Mouse (Mus musculus) G1E-ER4 (cell line): Measurements from ENCODE around the gene Ldlrad3. TPM values are rescaled to one million over a fixed set of nuclear protein-coding genes. Genes with fewer than 3 reads are reported as not detected.

Source experiments
- GATA1 ChIP-seq: IDR thresholded peaks from one replicate; pipeline ENCODE4 v1.8.0; 2012; ENCODE audit warnings: low read length, inconsistent platforms
- polyA plus RNA-seq: library from polyadenylated mRNA; stranded (reverse); fragments of >175 nt; gene quantifications from 2 replicates; pipeline ENCODE4 v1.2.3, GENCODE M21; 2012

The Ldlrad3 gene
- polyA plus RNA-seq, 1 experiment = not detected

- TF ChIP-seq GATA1 = no peak
These were observed 129.0 kb downstream of the Ldlrad3 start for GRCm38 (mm10) chr2:102057029-102057685.

- no peak for TF ChIP-seq GATA1
These were observed 130.0 kb downstream of the Ldlrad3 start for GRCm38 (mm10) chr2:102056144-102056543.

DNA sequence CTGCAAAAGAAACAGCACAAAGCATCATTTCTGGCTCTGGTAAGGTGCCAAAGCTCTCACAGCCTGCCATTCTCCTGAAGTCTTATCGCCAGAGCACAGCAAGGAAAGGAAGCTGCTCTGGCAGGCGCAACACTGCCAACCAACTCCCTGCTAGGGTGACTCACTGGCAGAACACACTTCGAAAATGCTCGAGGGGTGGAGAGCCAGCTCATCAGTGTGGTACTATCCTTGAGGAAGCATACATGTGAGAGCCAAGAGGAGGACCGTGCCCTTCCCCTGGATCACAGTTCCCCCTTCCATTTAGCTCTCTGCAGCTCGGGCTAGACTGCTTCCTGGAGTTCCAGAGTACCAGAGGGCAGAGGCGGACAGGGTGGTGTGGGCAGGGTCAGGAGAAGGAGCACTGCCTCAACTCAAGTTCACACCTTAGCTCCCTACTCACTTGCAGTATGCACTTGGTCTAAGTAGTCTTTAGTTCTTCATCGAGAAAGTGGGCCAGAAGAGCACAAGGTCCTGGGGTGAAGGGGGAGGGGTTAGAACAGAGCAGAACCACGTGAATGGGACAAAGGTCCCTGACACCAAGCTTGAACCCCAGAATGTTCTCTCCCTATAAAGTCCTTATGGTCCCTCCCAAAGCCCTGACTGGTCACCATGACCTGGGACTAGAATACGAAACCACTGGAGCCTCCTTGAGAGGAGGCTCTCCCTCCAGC is 133.1 kb downstream of the Ldlrad3 start:
- no peak for TF ChIP-seq GATA1

DNA sequence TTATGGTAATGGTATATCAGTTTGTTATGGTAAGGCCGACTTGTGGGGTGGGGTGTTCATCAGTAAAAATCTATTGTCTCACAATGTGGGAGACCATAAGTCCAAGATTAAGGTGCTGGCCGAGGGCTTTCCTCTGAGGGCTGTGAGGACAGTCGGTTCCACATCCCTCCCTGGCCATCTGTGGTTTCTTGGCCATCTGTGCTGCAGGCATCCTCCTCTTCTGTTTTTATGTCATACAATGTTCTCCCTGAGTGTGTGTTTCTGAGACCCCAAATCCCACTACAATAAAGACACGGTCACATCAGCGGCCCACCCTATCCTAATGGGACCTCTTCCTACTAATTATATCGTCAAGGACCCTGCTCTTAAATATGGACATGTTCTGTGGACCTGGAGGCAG is 133.8 kb downstream of the Ldlrad3 start:
- TF ChIP-seq GATA1 = no peak

GRCm38 (mm10) chr2:102049866-102050550 is 136.2 kb downstream of the Ldlrad3 start:
- TF ChIP-seq GATA1 = no peak

DNA sequence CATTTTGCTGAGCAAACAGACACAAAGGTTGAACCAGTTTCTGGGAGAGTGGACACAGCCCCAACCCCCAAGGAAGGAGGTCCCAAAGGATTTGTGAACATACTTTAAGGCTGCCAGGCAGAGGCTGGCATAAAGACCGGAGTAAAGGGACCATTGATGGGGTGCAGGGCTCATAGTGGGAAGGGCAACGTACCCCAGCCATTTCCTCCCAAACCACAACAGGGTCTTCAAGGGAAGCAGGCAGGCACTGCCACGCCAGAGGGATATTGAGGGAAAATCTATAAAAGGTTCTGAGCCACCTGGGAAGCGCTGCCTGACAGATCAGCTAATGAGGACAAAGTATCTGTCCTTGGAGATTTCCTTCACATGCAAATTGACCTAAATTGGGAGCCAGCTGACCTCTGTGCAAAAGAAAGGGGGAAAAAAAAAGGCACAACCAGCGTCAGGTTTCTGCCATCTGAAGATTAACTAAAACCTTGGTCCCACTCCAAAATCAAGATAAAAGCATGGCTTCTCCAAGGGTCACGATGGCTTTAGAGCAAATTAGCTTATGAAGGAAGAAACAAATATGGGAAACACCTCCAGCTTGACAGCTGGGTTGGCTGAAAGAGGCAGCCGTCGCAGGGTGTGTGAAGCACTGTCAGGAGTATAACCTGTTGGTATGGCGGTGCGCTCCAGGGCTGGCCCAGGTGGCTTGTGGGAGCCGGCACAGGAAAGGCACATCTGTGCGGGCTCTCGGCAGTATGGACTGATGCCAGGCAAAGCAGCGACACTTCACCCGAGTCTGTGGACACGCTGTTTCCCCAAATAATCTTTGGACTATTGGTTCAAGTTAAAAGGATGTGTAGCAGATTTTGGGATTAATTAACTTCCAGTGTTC is 137.6 kb downstream of the Ldlrad3 start:
- TF ChIP-seq GATA1 = no peak

GRCm38 (mm10) chr2:102046481-102046880 is 139.7 kb downstream of the Ldlrad3 start:
- TF ChIP-seq GATA1 = no peak

- TF ChIP-seq GATA1 = no peak
These were observed 145.7 kb downstream of the Ldlrad3 start for GRCm38 (mm10) chr2:102040456-102040855.

DNA sequence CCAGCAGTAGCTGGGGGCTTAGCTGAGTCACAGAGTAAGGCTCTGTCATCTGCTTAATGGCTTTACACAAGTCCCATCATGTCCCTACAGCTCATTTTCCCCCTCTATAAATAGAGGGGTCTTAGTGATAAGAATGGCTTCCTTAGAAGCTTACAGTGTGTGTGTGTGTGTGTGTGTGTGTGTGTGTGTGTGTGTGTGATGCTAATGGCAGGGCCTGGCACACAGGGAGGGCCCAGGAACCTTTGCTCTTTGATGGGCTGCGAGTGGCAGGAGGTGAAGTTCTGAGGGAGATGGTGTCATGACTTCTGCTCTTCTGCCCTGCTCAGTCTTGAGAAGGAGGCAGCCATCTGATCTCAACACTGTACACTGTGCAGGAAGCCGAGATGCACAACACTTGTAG is 146.2 kb downstream of the Ldlrad3 start:
- TF ChIP-seq GATA1 = no peak

DNA sequence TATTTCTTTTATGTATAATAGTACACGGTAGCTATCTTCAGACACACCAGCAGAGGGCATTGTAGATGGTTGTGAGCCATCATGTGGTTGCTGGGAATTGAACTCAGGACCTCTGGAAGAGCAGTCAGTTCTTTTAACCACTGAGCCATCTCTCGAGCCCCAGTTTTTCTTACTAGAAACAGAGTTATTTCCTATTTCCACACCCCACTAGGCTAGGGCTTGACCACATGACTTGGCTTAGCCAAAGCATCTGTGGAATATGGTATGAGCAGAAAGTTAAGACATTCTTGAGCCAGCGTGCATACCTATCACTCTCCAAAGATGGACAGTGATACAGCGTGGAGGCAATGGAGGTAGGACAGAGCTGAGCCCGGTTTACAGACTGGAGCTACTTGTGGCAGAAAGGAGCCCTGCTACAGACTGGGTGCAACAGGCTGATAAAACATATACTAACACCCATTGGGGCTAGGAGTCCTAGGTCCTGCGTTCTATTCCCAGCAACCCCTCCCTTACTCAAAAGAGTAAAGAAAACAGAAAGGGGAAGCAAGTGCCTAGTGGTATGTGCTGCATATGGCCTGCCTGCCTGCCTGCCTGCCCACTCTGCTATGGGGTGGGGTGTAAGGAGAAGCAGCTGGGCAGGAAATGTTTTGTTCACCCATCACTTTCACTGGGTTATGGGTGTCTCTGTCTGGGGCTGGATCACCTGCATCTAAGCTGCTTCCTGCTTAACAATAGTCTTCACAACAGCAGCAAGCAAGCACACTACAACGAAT is 147.1 kb downstream of the Ldlrad3 start:
- TF ChIP-seq GATA1 = no peak

GRCm38 (mm10) chr2:102038229-102038894 is 147.8 kb downstream of the Ldlrad3 start:
- TF ChIP-seq GATA1 = no peak

DNA sequence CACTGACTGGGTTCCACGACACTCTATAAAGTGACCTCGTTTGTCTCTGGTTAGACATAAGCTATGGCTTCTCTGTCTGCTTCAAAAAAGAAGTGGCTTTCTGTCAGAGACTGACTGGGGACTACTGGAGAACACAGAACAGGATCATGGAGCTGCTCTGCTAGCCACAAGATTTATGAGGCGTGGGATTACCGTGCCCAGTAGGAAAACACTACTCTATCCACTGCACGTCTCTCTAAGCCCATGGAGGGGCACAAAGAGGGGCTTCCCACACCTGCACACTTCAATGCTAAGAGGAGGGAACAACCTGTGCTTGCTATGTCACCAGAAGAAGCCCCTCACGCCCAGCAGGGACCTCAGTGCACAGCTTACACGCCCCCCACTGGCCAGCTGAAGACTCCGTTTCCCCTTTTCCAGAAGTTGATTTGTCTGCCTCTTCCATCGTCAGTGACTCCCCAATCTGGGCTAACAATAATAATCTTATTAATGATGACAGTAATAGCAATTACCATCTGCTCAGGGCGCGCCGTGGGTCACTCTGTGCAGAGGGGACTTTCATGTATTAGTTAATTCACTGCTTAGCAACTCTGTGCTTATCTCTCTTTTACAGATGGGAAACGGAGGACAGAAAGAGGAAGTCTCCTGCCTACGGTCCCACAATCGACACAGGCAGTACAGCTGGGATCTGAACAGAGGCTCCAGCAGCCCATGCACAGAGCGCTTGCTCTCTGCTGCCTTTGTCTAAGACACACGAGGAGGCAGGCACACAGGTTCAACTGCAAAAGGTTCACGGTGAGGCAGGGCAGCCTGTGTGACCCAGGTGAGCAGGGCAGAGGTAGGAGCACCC is 149.3 kb downstream of the Ldlrad3 start:
- TF ChIP-seq GATA1 = peak; percentile 79

DNA sequence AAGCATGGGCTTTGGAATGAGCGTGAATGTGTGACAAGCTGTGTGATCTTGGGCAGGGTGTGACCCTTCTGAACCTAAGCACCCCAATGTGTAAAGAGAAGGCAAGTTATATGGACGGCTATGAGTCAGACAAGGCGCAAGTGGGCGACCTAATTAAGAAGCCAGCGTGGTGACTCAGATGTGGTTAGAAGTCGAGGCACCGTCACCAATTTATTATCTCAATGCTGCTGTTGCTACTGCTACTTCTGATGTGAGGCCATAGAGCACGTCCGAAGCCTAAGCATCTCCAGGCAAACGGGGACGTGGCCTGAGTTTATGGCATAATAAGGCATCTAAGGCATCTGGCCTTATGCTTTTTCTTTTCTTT is 151.7 kb downstream of the Ldlrad3 start:
- TF ChIP-seq GATA1 = no peak
